Mouse (Mus musculus): ENCODE measurements around the gene Hs3st1. TPM values are rescaled to one million over a fixed set of nuclear protein-coding genes. Genes with fewer than 3 reads are reported as not detected.

Hs3st1 gene
- polyA plus RNA-seq, 1 experiment from 2014 or later = 3.0 TPM

DNA sequence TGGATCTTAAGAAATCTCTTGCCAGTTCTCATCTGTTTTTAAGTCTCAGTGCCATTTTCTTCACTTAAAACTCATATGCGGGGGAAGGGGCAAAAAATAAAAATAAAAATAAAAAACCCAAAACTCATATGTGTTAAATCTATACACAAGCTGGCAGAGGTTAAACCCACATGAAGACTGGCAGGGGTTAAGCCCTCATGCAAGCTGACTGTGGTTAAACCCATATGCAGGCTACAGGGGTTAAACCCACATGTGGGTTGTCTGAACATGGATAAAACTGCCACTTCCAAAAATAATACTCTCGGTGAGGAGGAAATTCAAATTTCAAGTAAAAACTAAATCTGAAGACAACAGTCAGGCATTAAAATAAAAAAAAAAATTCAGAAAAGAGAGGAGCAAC, 141.7 kb downstream of the Hs3st1 start:
- ATAC-seq (ENCODE audit: insufficient read depth) = no peak
- 89% methylated on average over 2 of the region's 2 CpGs for WGBS
- no peaks in the 10 kb centered on the region for H3K36me3 ChIP-seq (ENCODE audit: insufficient read depth)
- no peaks in the 10 kb centered on the region for H3K4me1 ChIP-seq (ENCODE audit: insufficient read depth)
- no peaks in the 10 kb centered on the region for H3K27me3 ChIP-seq (ENCODE audit: insufficient read depth, low read length)
- no peaks in the 10 kb centered on the region for H3K9me3 ChIP-seq (ENCODE audit: low read depth, low read length)
- no peak overlapping the region for H3K4me2 ChIP-seq
- no peak for TF ChIP-seq CTCF (IDR thresholded peaks at IDR 0.05; ENCODE audit: low read depth)
- H3K9ac ChIP-seq = no peak overlapping the region
- DNase-seq = no peak
- H3K4me3 ChIP-seq (ENCODE audit: low read depth, low read length) = no peak overlapping the region
- H3K27ac ChIP-seq (ENCODE audit: low read depth) = no peak overlapping the region

DNA sequence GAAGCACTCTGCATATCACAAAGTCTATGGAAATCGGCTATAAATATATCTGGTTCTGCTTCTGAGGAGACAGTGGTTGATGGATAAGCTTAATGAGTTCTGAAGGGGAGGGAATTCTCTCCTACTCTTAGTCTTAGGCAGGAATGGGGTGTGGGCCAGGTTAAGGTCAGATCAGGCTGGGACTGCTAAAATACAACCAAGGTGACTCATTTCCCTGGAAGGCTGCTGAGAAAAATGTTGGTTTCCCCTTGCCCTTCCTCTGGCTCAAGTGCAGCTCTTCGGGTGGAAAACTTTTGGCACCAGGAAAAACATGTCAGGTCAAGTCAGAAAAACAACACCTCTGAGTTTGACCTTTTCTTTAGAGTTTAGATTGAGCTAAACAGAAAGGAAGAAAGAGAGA, 143.0 kb downstream of the Hs3st1 start:
- no peak for TF ChIP-seq CTCF (IDR thresholded peaks at IDR 0.05; ENCODE audit: low read depth)
- no peak overlapping the region for H3K27ac ChIP-seq (ENCODE audit: low read depth)
- no peak overlapping the region for H3K9ac ChIP-seq
- DNase-seq = no peak
- H3K4me1 ChIP-seq (ENCODE audit: insufficient read depth) = no peaks in the 10 kb centered on the region
- H3K36me3 ChIP-seq (ENCODE audit: insufficient read depth) = no peaks in the 10 kb centered on the region
- no peaks in the 10 kb centered on the region for H3K9me3 ChIP-seq (ENCODE audit: low read depth, low read length)
- no peaks in the 10 kb centered on the region for H3K27me3 ChIP-seq (ENCODE audit: insufficient read depth, low read length)
- 46% methylated on average over 2 of the region's 2 CpGs for WGBS
- H3K4me3 ChIP-seq (ENCODE audit: low read depth, low read length) = no peak overlapping the region
- no peak overlapping the region for H3K4me2 ChIP-seq
- ATAC-seq (ENCODE audit: insufficient read depth) = no peak

DNA sequence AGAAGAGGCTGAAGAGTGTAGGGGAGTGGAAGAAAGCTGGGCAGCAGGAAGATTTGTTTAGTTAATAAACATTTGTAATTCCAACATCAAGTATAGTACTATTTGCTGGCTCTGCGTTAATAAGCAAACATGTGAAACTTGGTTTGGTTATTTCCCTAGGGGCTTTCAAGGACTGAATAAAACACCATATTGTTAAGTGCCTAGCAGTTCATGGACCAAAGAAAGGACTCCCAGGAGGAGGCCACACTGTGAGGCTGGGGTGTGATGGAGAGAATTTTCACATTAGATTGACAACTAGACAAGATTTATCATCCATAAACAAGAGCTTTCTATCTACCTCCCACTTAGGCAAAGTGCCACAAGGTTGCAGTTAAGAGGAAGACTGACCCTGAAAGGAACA, 147.0 kb downstream of the Hs3st1 start:
- Histone ChIP-seq H3K9ac (no peak overlapping the region), H3K4me1 (ENCODE audit: insufficient read depth) (no peaks in the 10 kb centered on the region), H3K9me3 (ENCODE audit: low read depth, low read length) (no peaks in the 10 kb centered on the region), H3K36me3 (ENCODE audit: insufficient read depth) (no peaks in the 10 kb centered on the region), H3K4me3 (ENCODE audit: low read depth, low read length) (no peak overlapping the region), H3K27ac (ENCODE audit: low read depth) (no peak overlapping the region), H3K4me2 (no peak overlapping the region), H3K27me3 (ENCODE audit: insufficient read depth, low read length) (no peaks in the 10 kb centered on the region)
- ATAC-seq (ENCODE audit: insufficient read depth) (no peak), DNase-seq (no peak)
- no peak for TF ChIP-seq CTCF (IDR thresholded peaks at IDR 0.05; ENCODE audit: low read depth)
- WGBS = 70% methylated on average over 1 of the region's 1 CpGs

DNA sequence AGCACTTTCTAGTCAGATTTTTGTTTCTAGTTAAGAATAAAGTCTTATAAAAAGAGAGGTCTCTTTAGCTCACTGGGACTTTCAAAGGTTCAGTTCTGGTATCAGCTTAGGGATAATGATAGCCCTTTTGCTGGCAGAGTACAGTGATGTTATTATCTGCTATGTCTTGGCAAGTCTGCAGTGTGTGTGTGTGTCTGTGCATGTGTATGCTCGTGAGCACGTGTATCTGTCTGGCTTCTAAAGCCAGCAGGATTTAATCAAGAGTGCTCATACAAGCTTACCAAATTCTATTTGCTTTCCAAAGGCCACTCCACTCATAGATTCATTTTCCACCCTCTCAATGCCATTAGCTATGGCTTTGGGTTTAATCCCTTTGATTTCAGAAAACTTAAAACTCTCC, 160.5 kb downstream of the Hs3st1 start:
- no peak overlapping the region for H3K9ac ChIP-seq
- no peaks in the 10 kb centered on the region for H3K27me3 ChIP-seq (ENCODE audit: insufficient read depth, low read length)
- no peaks in the 10 kb centered on the region for H3K9me3 ChIP-seq (ENCODE audit: low read depth, low read length)
- no peaks in the 10 kb centered on the region for H3K36me3 ChIP-seq (ENCODE audit: insufficient read depth)
- TF ChIP-seq CTCF (IDR thresholded peaks at IDR 0.05; ENCODE audit: low read depth) = no peak
- H3K4me3 ChIP-seq (ENCODE audit: low read depth, low read length) = no peak overlapping the region
- 70% methylated on average over 2 of the region's 2 CpGs for WGBS
- ATAC-seq (ENCODE audit: insufficient read depth) = no peak
- no peaks in the 10 kb centered on the region for H3K4me1 ChIP-seq (ENCODE audit: insufficient read depth)
- no peak for DNase-seq
- no peak overlapping the region for H3K4me2 ChIP-seq
- no peak overlapping the region for H3K27ac ChIP-seq (ENCODE audit: low read depth)
